Mouse (Mus musculus): ENCODE data around the gene Dazap2.
"Not testable (repeated sequence)": the region's sequence is repeated elsewhere in the genome, so short reads cannot be mapped to it uniquely, and the experiment has no call there.

Dazap2 gene

DNA sequence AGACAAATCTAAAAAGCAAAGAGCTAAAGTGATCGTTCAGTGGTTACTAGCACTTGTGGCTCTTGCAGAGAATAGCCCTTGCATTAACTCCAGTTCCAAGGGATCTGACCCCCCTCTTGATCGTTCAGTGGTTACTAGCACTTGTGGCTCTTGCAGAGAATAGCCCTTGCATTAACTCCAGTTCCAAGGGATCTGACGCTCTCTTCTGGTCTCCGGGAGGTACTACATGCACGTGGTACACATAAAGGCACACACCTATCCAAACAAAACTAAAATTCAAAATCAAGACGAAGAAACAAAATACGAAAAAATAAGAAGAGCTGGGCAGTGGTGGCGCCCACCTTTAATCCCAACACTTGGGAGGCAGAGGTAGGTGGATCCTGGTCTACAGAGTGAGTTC lies 8.5 kb upstream of the Dazap2 start:
- not testable (repeated sequence) for DNase-seq (ENCODE audit: extremely low spot score, low read depth, low spot score)

DNA sequence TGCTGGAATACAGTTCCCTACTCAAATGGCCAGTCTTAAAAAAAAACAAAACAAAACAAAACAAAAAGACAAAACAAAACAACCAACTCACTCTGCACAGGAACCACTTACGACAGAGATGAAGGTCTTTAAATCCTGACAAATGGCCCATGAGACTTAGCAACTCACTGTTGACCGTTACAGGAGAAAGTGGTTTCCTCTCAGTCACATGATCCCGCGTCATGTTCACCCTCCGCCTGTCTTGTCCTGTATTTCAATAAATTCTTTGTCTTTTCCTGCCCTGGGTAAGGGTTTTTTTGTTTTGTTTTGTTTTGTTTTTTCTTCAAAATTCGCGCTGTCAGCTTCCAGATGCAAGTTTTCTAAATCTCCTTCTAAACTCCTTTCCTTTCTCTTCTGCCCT lies 3.2 kb upstream of the Dazap2 start:
- no peak for DNase-seq (ENCODE audit: extremely low spot score, low read depth, low spot score)

DNA sequence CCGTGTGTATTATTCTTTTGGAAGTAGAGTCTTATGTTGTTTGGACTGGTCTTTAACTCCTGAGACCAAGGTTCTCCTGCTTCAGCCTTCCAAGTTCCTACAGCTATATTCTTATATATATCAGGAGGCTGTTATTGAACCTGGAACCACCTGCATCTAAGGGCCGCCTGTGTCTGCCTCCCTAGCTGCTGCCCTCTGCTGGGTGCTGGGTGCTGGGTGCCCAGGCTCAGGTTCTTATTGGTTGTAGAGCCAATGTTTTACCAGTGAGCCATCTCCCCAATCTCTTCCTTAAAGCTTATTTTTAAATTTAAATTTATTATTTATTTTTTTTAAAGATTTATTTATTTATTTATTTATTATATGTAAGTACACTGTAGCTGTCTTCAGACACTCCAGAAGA lies 2.7 kb upstream of the Dazap2 start:
- DNase-seq (ENCODE audit: extremely low spot score, low read depth, low spot score) = no peak

DNA sequence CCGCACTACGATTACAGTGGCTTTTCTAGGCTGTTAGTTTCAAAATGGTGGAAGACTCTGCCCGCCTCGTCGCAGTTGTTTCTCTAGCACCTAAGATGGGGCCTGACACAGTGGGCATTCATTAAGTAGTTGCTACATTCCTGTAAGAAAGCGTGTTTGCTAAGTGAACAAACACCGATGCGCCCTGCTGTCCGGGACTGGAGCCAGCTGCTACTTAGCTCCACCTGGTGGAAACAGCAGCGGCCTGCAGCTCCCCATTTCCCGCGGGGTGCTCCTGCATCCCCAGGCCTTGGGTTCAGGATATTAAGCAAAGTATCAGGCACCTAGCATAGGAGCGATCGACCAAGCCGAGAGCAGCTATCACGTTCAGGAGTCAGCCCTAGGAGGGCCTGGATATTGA lies 1.6 kb upstream of the Dazap2 start:
- no peak for DNase-seq (ENCODE audit: extremely low spot score, low read depth, low spot score)

DNA sequence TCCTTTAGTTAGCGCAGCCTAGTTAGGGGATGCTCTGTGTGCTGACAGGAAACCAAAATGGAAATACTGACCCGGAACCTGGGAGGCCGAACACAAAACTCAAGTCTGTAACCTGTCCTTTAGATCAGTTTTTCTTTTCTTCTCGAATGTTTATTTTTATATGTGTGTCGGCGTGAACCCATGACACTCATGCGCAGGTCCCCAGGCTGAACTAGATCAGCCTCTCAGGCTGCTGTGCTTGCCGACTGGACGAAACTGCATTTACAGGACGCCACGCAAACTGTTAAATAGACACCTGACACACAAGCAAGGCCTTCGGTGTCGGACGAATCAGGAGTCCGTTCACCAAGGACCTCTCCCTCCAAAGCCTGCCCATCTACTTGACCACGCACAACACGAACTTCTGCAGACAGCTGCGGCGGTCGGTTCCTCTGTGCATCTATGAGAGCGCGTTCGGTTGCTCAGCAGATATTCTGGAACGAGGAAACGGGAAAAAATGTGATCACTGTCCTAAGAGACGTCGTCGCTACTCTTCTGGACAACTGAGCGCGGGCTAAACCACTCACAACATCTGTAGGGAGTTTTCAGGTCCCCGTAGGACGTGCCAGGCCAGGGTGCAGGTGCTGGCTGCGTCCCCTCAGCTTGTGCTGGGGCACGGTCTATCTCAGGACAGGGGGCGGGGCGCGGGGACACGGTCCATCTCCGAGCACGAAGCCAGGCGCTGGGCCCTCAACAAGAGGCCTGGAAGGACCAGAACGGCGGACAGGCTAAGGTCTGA lies 742 bp upstream of the Dazap2 start:
- no peak for DNase-seq (ENCODE audit: extremely low spot score, low read depth, low spot score)

DNA sequence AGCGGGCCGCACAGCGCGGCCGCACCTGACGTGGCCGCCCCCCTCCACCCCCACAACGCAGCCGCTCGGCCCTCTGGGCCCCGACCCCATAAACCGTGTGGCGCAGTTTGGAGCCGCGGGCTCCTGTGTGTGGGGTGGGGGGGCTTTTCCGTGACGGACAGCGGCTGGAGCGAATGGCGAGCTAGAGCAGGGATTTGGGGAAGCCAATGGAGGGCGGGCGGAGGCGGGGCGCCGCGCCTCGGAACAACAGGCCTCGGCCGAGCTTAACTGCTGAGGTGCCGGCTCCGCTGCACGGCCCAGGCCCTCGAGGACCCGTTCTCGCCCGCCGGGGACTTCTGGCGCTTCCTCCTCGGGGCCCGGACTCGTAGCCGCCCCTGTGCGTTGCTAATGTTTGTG lies 674 bp downstream of the Dazap2 start:
- DNase-seq (ENCODE audit: extremely low spot score, low read depth, low spot score) = peak; percentile 54

DNA sequence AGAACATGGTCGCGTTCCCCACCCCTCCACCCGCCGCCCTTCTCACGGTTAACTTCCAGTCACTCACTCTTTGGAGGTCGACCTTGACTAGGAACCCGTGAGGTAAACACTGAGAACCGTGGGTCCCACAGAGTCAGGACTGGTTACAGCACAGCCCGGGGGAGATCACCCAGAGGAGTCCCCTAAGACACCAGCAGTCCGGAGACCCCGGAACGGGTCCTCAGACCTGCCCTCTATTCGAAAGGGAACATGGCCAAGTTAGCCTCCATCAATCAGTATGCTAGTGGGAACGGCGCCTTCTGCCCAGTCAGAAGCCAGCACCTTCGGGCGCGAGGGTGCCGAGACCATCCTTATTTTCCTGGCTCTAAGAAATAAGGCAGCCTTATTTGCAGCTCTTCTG lies 1.1 kb downstream of the Dazap2 start:
- DNase-seq (ENCODE audit: extremely low spot score, low read depth, low spot score) = no peak

DNA sequence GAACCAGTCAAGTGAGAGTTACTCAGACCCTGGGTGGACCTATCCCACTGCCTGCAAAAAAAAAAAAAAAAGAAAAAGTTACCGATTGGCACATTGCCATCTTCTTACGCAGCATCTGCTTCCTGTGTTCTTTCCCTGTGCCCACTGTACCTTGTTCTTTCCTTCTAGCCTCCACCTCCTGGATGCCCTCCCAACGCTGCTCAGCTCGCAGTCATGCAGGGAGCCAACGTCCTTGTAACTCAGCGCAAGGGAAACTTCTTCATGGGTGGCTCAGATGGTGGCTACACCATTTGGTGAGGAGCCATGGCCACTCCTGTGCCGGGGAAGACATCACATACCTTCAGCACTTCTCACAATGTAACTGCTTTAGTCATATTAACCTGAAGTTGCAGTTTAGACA lies 4.1 kb downstream of the Dazap2 start:
- no peak for DNase-seq (ENCODE audit: extremely low spot score, low read depth, low spot score)

DNA sequence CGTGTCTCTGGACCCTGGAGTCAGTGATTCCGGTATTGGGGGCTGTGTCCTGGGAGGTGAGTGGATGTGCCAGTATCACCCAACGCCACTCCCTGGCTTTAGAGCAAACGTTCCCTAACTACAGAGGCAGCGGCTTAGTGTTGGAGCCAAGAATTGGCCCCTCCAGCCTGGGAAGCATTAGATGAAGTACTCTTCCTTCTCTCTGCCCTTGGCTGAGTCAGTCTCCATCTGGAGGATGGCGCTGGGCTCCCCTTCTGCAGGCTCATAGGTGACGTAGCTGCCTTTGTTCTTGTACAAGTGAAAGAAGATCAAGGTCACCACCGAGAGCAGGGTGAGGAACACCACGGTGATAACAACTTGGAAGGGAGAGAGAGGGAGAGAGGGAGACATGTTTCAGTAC lies 6.5 kb downstream of the Dazap2 start:
- DNase-seq (ENCODE audit: extremely low spot score, low read depth, low spot score) = not testable (repeated sequence)

DNA sequence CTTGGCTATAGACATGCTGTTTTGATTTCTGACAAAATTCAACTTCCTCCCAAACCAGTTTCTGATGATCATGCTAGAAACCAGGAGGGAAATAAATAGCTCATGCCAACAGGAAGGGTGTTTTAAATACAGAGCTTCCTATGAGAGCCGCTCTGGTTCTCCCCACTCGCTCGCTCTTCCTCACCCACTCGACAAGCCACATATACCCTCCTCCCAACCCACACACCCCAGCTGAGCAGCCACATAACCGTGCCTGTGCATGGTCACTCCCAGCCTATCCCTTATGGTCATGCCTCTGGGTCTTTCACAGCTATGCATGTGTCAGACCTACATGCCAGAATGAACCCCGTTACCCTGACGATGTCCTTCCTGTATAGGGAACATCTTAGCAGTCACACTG lies 7.0 kb downstream of the Dazap2 start:
- DNase-seq (ENCODE audit: extremely low spot score, low read depth, low spot score) = no peak

DNA sequence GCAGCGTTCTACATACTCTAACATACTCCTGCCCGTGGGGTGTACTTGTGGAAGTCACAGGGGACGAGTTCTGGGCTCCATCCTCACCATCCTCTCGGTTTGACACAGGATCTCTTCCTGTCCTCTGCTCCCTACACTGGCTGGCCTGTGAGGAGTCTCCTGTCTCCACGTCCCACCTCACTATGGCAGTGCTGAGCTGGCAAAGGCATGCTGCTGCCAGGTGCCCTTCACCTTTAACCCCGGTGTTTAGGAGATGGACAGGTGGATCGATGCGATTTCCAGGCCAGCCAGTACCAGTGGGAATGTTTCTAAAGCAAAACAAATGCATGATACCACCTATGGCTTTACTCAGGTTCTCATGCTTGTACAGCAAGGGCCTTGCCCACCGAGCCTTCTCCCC lies 8.6 kb downstream of the Dazap2 start:
- no peak for DNase-seq (ENCODE audit: extremely low spot score, low read depth, low spot score)

DNA sequence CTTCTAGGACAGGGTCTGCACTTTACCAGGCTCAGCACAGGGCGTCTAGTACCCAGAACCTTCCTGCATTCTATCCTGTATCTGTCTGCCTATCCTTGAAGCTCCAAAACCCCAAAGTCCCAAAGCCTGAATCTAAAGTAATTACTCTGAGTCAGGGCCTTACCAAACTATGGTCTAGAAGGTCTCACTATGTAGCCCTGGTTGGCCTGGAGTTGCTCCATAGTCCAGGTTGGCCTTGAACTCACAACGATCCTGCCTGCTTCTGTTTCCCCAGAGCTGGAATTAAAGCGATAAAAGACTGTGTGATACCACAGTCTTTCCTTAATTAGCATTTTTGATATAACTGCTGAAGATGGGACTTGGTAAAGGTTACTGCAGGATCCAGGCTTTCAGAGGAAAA lies 9.3 kb downstream of the Dazap2 start:
- no peak for DNase-seq (ENCODE audit: extremely low spot score, low read depth, low spot score)

DNA sequence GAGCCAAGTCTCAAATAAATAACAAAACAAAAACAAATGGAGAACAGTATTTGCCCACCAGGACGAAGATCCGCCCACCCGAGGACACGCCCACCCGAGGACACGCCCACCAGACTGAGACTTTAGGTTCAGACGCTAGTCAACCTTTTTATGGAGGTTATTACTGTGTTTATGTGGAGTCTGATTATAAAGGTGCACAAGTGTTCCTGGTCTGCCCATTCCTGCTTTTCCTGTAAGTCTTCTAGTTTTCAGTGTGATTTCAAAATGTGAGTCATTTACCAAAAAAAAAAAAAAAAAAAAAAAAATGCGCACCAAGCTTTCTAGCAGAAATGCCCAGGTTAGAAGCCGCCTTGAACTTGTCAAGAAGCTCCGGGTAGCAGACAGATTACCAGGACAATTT lies 12.1 kb downstream of the Dazap2 start:
- no peak for DNase-seq (ENCODE audit: extremely low spot score, low read depth, low spot score)

DNA sequence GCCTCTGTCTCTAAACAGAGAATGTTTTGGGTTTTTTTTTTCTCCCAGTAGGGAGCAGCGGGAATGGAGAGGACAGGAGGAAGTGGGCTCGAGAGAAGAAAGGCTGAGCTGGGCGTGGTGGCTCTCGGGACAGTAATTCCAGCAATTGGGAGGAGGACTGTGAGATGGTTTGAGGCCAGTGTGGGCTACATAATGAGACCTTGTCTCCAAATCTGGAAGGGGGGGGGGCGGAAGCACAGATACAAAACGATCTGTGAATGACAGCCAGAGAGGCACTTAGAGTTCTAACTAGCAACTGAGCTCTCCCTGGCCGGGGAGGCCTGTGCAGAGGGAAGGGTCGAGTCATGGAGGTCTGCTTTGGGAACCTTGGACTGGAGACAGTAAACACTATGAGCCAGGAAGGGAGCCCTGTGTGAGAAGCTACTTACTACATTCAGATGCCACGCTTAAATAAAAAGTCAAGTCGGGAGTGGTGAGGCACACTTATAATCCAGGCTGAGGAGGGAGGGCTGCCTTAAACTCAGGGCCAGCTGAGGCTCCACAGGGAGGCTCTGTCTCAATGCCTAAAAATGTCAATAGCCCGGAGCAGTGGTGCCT lies 12.7 kb downstream of the Dazap2 start:
- DNase-seq (ENCODE audit: extremely low spot score, low read depth, low spot score) = no peak

DNA sequence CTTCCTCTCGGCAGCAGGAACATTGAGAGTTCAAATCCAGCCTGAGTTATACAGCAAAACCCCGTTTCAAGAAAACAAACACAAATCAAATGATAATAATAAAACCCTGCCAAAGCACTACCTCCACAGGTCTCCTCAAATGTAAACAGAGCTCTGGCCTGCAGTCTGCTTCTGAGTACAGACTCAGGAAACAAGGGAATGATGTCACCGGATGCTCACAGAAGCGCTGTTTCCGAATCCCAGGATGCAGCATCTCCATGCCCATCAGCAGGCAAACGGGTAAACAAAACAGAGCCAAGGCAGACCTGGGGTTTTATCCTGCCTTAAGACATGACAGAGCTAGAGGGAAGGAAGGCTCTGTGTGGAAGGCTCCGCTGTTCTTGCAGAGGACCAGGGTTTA lies 13.6 kb downstream of the Dazap2 start:
- DNase-seq (ENCODE audit: extremely low spot score, low read depth, low spot score) = no peak

DNA sequence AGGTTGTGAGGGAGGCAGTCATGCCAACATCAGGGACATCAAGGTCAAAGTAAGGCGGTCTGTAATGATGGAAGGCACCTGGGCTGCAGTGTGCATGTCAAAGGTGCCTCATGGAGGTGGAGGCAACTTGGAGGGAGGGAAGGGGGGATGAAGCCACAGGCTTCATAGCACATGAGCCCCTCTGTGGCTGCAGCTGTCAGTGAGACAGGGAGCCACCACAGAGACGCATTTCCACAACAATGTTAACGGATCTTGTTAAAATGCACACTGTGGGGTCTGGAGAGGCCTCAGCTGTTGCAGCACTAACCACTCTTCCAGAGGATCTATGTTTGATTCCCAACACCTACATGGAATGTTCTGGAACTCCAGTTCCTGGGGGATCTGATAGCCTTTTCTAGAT lies 15.0 kb downstream of the Dazap2 start:
- DNase-seq (ENCODE audit: extremely low spot score, low read depth, low spot score) = no peak

DNA sequence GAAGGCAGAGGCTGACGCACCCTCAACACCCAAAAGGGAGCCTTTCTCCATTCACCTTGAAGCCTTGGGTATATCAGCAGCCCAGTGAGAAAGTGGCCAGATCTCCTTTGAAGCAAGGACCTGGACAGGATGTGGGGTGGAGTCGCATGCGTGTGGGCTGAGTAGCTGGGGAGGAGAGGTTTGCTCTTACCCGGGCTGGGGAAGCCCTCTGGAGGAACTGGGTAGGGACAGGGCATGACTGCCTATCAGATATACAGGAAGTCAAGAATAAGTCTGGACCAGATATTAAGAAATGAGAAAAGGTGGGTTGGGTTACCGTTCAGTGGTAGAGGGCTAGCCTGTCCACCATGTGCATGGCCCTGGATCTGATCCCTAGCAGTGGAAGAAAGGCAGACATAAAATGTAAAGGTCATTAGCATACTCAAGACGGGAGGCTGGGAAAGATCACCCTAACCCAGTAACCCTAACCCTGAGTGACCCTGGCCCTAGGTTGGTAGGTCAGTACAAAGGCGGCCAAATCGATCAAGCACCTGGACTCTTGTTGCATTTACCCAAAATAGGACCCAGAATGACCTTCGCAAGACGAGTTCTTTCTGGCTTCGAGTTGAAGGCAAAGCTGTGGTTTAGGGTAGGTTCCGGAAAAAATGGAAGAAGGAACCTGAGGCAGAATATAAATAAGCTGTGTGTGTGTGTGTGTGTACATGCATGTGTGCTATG lies 16.5 kb downstream of the Dazap2 start:
- DNase-seq (ENCODE audit: extremely low spot score, low read depth, low spot score) = no peak

DNA sequence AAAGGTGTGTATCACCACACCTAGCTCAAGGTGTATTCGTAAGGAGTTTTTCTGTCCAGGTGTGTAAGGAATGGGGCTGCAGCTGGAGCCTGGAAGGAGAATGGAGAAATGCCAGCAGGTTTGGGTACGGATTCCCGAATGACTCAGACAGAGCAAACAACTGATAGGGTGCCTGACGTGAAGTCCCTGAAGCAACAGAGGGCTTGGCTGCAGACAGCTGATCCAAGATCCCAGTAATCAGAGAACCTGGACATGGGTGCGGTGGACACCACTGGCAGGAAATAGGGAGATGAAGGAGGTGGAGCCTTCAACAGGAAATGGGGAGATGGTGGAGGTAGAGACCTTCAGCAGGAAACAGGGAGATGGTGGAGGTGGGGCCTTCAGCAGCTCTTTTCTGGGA lies 17.2 kb downstream of the Dazap2 start:
- DNase-seq (ENCODE audit: extremely low spot score, low read depth, low spot score) = no peak

DNA sequence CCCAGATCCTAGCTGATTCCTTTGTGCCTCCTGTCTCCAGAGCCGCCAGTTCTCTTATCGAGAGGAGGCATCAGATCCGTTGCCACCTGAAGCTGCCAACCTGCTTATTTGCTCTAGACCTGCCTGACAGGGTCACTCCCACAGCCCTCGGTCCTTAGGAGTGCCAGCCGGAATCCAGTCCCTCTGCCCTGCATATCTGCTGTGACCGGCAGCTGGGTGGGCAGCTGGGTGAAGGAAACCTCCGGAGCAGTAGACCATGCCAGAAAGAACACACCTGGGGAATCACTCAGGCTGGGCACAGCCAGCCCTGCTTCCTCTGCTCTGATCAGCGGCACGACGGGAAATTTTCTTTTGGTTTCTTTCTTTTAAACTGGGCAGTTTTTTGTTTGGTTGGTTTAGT lies 18.2 kb downstream of the Dazap2 start:
- DNase-seq (ENCODE audit: extremely low spot score, low read depth, low spot score) = no peak

DNA sequence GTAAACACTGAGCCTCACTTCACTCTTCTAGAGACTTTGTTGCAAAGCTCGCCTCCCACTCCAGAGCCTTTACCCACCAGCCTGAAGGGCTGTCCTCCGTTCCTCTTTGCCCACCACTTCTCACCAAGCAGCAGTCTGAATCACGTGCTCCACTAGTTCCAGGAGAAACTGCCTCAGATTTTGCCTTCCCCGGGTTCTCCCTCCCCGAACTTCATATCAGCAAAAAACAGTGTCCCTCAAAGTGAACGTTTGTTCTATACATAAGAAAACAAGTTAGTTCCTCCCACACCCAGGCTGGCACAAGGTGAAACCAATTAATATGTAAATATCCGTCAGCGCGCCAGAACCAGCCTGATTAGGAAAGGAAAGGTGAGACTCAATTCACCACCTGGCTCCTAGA lies 20.1 kb downstream of the Dazap2 start:
- DNase-seq (ENCODE audit: extremely low spot score, low read depth, low spot score) = no peak

DNA sequence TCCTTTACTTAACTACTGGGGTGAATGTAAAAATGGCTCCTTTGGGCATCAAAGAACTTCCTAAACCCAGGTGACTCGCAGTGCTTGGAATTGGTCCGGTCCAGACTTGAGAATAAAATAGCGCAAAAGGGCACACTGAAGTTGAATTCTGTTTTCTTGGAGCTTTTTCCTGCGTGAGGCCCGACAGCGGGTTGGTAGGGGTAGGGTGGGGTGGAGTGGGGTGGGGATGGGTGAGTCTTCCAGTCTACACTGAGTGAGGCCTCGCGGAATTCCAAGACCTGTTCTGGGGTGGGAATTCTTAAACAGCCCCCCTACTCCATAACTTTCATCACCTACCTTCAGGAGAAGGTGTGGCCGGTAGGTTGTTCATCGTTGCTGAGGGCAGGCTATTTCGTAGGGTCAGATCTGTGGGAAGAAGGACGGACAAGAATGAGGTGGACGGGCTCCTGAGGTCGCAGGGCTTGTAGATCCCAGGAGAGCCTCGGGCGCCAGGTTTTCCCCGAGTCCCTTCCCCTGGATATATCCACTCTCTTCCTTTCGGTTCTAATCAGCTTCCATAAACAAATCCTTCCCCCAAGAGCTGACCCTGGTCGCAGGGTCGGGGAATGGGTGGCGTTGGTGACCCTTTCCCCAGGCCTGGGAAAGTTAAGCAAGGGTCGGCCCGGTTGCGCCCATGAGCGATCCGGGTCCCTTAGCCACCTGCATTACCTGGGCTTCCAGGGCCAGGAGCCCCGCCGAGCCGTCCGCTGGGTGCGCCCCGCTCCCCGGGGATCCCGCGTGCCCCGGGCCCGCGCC lies 20.9 kb downstream of the Dazap2 start:
- no peak for DNase-seq (ENCODE audit: extremely low spot score, low read depth, low spot score)
